Mouse (Mus musculus) spleen, adult 12 weeks (tissue): ENCODE data around the gene Tcf20.
A peak's percentile ranks its signal among the peaks of the same experiment; 100 is the strongest.

ENCODE experiments used
- DNase-seq: peaks from one replicate; pipeline ENCODE4 v3.0.0; 2022; ENCODE audit warnings: low spot score

Gene Tcf20

GRCm38 (mm10) chr15:82923531-82923930 is 64.1 kb downstream of the Tcf20 start:
- DNase-seq = no peak

- DNase-seq = no peak
Measured at GRCm38 (mm10) chr15:82922755-82923154, 64.9 kb downstream of the Tcf20 start.

GRCm38 (mm10) chr15:82922052-82922451 is 65.6 kb downstream of the Tcf20 start:
- no peak for DNase-seq

- no peak for DNase-seq
Measured at GRCm38 (mm10) chr15:82921559-82921958, 66.1 kb downstream of the Tcf20 start.

GRCm38 (mm10) chr15:82920895-82921515 is 66.7 kb downstream of the Tcf20 start:
- no peak for DNase-seq

GRCm38 (mm10) chr15:82917965-82918364 is 69.7 kb downstream of the Tcf20 start:
- no peak for DNase-seq

GRCm38 (mm10) chr15:82917207-82917844 is 70.3 kb downstream of the Tcf20 start:
- DNase-seq = no peak

GRCm38 (mm10) chr15:82914455-82914854 is 73.2 kb downstream of the Tcf20 start:
- DNase-seq = no peak

- no peak for DNase-seq
Measured at GRCm38 (mm10) chr15:82911965-82912337, 75.7 kb downstream of the Tcf20 start.

GRCm38 (mm10) chr15:82911001-82911964 is 76.4 kb downstream of the Tcf20 start:
- DNase-seq = no peak

GRCm38 (mm10) chr15:82910596-82910995 is 77.1 kb downstream of the Tcf20 start:
- no peak for DNase-seq

GRCm38 (mm10) chr15:82909791-82910190 is 77.9 kb downstream of the Tcf20 start:
- no peak for DNase-seq

GRCm38 (mm10) chr15:82908521-82908920 is 79.2 kb downstream of the Tcf20 start:
- no peak for DNase-seq

GRCm38 (mm10) chr15:82907306-82907705 is 80.4 kb downstream of the Tcf20 start:
- no peak for DNase-seq

GRCm38 (mm10) chr15:82906574-82907061 is 81.1 kb downstream of the Tcf20 start:
- no peak for DNase-seq

- no peak for DNase-seq
Measured at GRCm38 (mm10) chr15:82905431-82906395, 82.0 kb downstream of the Tcf20 start.

GRCm38 (mm10) chr15:82904526-82904925 is 83.1 kb downstream of the Tcf20 start:
- no peak for DNase-seq

GRCm38 (mm10) chr15:82902521-82902920 is 85.2 kb downstream of the Tcf20 start:
- DNase-seq = no peak

- DNase-seq = no peak
Measured at GRCm38 (mm10) chr15:82901306-82901705, 86.4 kb downstream of the Tcf20 start.

GRCm38 (mm10) chr15:82900331-82900730 is 87.3 kb downstream of the Tcf20 start:
- DNase-seq = no peak

GRCm38 (mm10) chr15:82899676-82900301 is 87.9 kb downstream of the Tcf20 start:
- peak; percentile 71 for DNase-seq
